Mouse (Mus musculus): ENCODE data around the gene Tnfsf13. TPM values are rescaled to one million over a fixed set of nuclear protein-coding genes. Genes with fewer than 3 reads are reported as not detected.
A peak's percentile ranks its signal among the peaks of the same experiment; 100 is the strongest.

Gene Tnfsf13
- polyA plus RNA-seq, 1 experiment: 0.55 TPM

GRCm38 (mm10) chr11:69670786-69671725, 14.5 kb downstream of the Tnfsf13 start:
- peak; percentile 98 for DNase-seq (ENCODE audit: low read depth)
- TF ChIP-seq CTCF (IDR thresholded peaks at IDR 0.05; ENCODE audit: borderline replicate concordance, extremely low read depth, insufficient read depth, insufficient read length): no peak
- TF ChIP-seq POLR2A (IDR thresholded peaks at IDR 0.05; ENCODE audit: borderline replicate concordance, extremely low read depth, insufficient read depth, insufficient read length, poor library complexity, severe bottlenecking): peak; percentile 49; the same call in 1 of the 2 replicates

- no peak for DNase-seq (ENCODE audit: low read depth)
- TF ChIP-seq POLR2A (IDR thresholded peaks at IDR 0.05; ENCODE audit: borderline replicate concordance, extremely low read depth, insufficient read depth, insufficient read length, poor library complexity, severe bottlenecking): no peak
- TF ChIP-seq CTCF (IDR thresholded peaks at IDR 0.05; ENCODE audit: borderline replicate concordance, extremely low read depth, insufficient read depth, insufficient read length): no peak
Observed at GRCm38 (mm10) chr11:69666665-69667005, 18.9 kb downstream of the Tnfsf13 start.

DNA sequence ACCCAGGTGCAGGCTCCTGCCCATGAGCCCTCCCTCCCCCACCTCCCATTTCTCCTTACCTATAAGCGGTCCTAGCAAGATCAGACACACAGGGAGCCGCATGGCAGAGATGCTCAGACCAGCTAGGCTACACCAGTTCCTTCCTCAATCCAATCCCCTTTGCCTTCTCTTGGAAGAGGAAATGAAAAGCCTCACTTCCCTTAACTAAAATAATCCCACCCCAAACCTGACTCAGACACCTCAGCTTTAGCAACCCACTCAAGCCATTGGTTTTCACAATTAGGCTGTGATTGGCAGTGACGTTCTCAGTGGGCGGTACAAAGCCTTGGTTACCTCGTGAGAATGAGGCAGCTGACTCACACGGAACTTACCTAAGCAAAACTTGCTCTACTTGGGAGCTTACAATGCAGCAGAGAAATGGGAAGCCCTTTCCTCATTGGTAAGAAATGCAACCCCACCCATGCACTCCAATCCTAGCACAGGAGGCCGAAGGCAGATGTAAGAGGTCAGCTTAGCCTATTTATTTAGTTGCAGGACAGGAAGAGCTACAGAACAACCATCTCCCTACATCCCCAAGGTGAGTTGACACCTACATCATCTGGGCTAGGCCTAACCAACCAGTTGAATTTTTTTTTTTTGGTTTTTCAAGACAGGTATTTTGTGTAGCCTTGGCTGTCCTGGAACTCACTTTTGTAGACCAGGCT, 19.5 kb downstream of the Tnfsf13 start, which contains the start of gene Cd68:
TSS of gene Cd68 (minus strand) at position 193 of the 704 bp plus-strand sequence.
- DNase-seq (ENCODE audit: low read depth): no peak
- no peak for TF ChIP-seq CTCF (IDR thresholded peaks at IDR 0.05; ENCODE audit: borderline replicate concordance, extremely low read depth, insufficient read depth, insufficient read length)
- TF ChIP-seq POLR2A (IDR thresholded peaks at IDR 0.05; ENCODE audit: borderline replicate concordance, extremely low read depth, insufficient read depth, insufficient read length, poor library complexity, severe bottlenecking): no peak

- TF ChIP-seq CTCF (IDR thresholded peaks at IDR 0.05; ENCODE audit: borderline replicate concordance, extremely low read depth, insufficient read depth, insufficient read length) (no peak), POLR2A (IDR thresholded peaks at IDR 0.05; ENCODE audit: borderline replicate concordance, extremely low read depth, insufficient read depth, insufficient read length, poor library complexity, severe bottlenecking) (no peak)
Observed at GRCm38 (mm10) chr11:69665457-69665960, 20.1 kb downstream of the Tnfsf13 start.

GRCm38 (mm10) chr11:69664841-69665240, 20.7 kb downstream of the Tnfsf13 start:
- no peak for DNase-seq (ENCODE audit: low read depth)
- no peak for TF ChIP-seq POLR2A (IDR thresholded peaks at IDR 0.05; ENCODE audit: borderline replicate concordance, extremely low read depth, insufficient read depth, insufficient read length, poor library complexity, severe bottlenecking)
- TF ChIP-seq CTCF (IDR thresholded peaks at IDR 0.05; ENCODE audit: borderline replicate concordance, extremely low read depth, insufficient read depth, insufficient read length): no peak

More at GRCm38 (mm10) chr11:69665457-69665960, 20.1 kb downstream of the Tnfsf13 start:
- no peak for DNase-seq (ENCODE audit: low read depth)

DNA sequence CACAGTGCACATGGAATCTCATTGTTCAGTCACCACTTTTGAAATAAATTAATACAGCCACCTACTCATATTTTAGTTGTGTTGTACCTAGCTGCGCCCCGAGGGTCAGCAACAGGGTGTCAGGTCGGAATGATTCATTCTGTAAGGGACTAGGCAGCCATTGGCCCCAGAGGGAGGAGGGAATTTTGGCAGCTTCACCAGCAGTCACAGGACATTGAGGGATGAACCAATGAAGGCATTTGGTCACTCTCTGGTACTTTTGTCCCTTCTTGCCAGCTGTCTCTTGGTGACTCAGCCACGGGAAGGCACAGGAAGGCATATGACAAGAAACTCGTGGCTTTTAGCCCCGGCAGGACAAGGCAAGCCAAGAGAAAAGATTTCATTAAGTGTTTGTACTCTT, 21.8 kb downstream of the Tnfsf13 start:
- no peak for TF ChIP-seq CTCF (IDR thresholded peaks at IDR 0.05; ENCODE audit: borderline replicate concordance, extremely low read depth, insufficient read depth, insufficient read length)
- no peak for TF ChIP-seq POLR2A (IDR thresholded peaks at IDR 0.05; ENCODE audit: borderline replicate concordance, extremely low read depth, insufficient read depth, insufficient read length, poor library complexity, severe bottlenecking)
- no peak for DNase-seq (ENCODE audit: low read depth)

- TF ChIP-seq POLR2A (IDR thresholded peaks at IDR 0.05; ENCODE audit: borderline replicate concordance, extremely low read depth, insufficient read depth, insufficient read length, poor library complexity, severe bottlenecking) (no peak), CTCF (IDR thresholded peaks at IDR 0.05; ENCODE audit: borderline replicate concordance, extremely low read depth, insufficient read depth, insufficient read length) (no peak)
Observed at GRCm38 (mm10) chr11:69662967-69663671, 22.5 kb downstream of the Tnfsf13 start.

GRCm38 (mm10) chr11:69662213-69662966, 23.2 kb downstream of the Tnfsf13 start, which contains the start of gene Mpdu1:
Gene Mpdu1 (minus strand): TSS chr11:69662642.
- TF ChIP-seq POLR2A (IDR thresholded peaks at IDR 0.05; ENCODE audit: borderline replicate concordance, extremely low read depth, insufficient read depth, insufficient read length, poor library complexity, severe bottlenecking) (peak; percentile 87; the same call in 1 of the 2 replicates), CTCF (IDR thresholded peaks at IDR 0.05; ENCODE audit: borderline replicate concordance, extremely low read depth, insufficient read depth, insufficient read length) (peak; percentile 44; the same call in 1 of the 2 replicates)
- peak; percentile 99 for DNase-seq (ENCODE audit: low read depth)

More at GRCm38 (mm10) chr11:69662967-69663671, 22.5 kb downstream of the Tnfsf13 start:
- DNase-seq (ENCODE audit: low read depth): no peak

DNA sequence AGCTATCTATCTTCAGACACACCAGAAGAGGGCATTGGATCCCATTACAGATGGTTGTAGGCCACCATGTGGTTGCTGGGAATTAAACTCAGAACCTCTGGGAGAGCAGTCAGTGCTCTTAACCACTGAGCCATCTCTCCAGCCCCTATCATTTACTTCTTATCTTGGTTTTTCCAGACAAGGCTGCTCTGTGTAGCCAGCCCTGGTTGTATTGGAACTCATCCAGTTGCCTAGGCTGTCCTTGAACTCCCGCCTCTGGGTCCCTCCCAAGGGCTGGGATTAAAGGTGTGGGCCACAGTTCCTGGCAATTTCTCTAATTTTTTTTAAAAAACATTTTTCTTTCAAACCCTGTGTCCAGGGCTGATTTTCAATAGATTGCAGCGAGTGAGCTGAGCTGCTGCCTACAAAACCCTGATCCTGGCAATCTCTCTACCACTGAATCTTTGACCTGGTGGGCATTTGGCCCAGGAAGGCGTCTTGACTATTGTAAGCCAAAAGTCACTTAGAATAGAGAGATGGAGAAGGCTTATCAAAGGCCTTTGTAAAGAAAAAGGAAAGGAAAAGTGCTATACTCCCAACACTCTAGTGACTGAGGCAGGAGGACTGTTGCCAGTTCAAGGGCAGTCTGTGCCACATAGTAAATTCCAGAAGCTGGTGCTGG, 24.2 kb downstream of the Tnfsf13 start:
- TF ChIP-seq CTCF (IDR thresholded peaks at IDR 0.05; ENCODE audit: borderline replicate concordance, extremely low read depth, insufficient read depth, insufficient read length) (no peak), POLR2A (IDR thresholded peaks at IDR 0.05; ENCODE audit: borderline replicate concordance, extremely low read depth, insufficient read depth, insufficient read length, poor library complexity, severe bottlenecking) (no peak)
- DNase-seq (ENCODE audit: low read depth): no peak
